Mouse (Mus musculus) ovary, postnatal 14 days (tissue): ENCODE results near the gene Rprd1b.

Experiments used
- DNase-seq: peaks from one replicate; pipeline ENCODE4 v3.0.0; 2022; ENCODE audit warnings: low spot score

The Rprd1b gene

DNA sequence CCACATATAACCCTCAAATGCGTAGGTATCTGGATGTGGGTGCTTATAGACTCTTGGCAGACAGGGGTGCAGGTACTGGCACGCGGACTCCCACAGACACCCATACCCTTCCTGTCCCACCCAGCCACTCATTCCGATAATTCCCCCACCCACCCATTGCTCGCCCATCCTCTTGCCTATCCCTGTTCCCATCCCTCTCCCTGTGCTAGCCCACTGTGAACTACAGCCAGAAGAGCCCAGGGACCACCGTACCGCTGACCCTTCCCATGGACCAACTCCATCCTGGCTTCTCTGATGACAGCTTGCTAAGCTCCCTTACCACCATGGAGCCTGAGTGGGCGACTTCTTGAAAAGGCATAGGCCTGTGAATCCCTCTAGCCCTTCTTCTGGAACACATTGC is 118.7 kb downstream of the Rprd1b start:
- no peak for DNase-seq

DNA sequence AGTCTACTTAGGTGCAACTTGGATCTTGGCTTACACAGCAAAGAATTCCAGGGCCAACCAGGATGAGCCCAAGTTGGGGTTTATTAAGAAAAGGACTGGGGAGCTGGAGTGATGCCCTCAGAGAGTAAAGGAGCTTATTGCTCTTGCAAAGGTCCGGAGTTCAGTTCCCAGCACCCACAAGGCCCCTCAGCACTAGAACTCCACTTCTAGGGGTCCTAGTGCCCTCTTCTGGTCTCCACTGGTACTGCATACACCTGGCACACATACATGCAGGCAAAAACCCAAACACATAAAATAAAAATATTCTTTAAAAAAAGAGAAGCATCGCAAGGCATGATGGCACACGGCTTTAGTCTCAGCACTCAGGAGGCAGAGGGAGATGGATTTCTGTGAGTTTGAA is 122.8 kb downstream of the Rprd1b start:
- DNase-seq, result no peak

DNA sequence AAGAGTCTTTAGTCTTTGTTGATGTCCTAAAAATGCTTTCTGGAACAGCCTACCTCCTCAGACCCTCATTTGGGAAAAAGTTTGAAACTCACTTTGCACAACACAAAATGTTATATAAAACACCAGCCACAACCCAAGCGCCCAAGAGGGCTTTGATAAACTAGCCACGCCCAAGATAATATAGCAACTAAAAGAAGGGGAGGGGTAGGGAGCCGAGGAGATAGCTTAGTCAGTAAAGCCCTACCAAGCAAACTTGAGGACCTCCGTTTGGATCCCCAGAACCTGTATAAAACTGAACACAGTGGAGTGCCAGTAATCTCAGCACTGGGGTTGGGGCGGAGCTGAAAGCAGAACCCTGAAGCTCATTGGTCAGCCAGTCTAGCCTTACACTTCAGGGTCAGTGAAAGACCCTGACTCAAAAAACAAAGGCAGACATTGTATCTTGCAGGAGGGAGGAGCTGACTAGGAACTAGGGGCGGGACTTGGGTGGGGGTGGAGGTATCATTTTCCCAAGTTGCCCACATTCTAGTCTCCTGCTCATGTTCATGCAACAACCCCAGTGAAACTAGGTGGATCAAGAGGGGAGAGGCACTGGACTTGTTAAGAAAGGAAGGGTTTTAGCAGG is 124.5 kb downstream of the Rprd1b start:
- DNase-seq, result no peak

DNA sequence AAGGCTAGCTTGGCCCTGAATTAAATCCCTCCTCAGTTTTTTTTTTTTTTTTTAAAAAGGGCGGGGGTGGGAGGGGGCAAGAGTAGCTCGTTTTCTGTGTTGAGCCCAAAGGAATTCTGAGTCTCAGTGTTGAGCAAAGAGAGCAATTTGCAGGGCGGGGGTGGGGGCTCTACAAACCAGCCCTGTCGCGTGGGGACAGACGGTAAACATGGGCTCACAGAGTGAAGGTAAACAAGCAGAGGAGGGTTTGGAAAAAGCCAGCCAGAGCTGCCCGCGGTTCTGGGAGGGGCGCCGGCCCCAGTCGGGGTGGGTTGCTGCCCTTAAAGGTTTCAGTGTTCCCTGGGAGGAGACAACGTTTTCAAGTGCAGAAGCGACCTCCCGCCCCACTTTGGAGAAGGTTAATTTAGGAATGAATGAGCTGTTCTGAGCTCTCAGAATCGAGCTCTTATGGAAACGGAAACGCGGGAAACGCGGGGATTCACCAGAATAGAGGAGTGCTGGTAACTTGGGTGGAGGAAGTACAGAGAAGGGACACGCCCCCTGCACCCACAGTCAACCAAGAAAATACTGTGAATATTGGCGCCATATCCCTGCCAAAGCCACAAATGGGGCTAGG is 125.5 kb downstream of the Rprd1b start:
- no peak for DNase-seq

DNA sequence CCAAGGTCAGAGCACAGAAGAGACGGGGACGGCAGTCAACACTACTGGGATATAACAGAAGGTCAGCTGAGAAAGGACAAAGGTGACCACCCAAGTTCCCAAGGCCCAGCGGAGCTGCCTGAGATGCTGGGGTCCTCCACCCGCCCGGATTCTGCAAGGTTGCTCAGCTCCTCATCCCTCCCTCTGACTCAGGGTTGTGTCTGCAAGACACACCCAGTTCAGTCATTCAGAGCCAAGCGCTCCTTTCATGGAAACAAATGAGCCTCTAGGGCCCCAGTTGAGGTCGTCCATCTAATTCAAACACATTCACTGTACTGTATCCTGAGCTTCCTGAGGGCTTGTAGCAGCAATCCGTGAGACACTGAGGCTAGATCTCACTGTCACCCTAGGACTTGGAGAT is 126.3 kb downstream of the Rprd1b start:
- DNase-seq, result no peak

DNA sequence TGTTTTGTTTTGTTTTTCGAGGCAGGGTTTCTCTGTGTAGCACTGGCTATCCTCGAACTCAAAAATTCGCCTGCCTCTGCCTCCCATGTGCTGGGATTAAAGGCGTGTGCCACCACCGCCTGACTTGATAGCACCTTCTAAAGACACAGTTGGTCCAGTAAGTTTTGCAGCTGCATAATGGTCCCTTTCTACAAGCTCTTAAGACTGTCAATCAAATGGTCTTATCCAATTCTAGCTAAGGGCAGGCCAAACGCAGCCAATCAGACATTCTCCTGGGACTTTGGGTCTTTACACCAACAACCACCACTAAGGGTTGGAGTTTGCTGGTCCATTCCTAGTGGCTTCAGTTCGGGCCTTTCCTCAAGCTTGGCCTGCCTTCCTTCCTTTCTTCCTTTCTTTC is 126.8 kb downstream of the Rprd1b start:
- no peak for DNase-seq

DNA sequence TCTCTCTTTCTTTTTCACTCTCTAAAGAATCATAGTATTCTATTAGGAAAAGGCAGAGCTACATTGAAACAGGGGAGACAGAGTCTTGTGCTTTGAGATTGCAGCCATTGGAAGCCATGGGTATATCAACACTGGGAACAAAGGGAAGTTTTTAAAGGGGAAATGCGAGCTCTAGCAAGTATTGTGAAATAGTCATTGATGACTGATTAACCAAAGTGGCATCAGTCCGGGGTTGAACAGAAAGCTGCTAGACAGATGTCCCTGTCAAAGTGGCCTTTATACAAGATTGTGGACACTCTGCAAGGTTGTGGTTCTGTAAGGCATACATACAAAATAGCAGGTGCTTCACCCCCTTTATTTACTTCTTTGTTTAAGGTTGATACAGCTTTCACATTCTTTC is 127.3 kb downstream of the Rprd1b start:
- no peak for DNase-seq

DNA sequence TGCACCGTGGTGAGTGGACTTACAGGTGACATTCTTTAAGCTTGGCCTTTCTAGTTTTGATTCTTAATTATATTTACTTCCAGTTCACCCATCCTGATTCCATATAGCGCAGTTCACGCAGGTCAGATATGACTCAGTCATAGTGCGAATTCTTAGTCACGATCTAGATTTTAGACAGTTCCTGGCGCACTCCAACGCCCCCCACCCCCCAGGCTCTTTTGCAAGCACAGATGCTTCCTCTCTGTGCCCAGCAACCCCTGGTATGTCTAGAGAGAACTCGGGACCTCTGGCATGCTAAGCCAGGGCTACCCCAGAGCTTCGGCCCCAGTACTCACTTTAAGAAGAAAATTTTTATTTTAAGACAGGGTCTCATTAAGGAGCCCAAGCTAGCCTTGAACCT is 128.2 kb downstream of the Rprd1b start:
- DNase-seq, result no peak

DNA sequence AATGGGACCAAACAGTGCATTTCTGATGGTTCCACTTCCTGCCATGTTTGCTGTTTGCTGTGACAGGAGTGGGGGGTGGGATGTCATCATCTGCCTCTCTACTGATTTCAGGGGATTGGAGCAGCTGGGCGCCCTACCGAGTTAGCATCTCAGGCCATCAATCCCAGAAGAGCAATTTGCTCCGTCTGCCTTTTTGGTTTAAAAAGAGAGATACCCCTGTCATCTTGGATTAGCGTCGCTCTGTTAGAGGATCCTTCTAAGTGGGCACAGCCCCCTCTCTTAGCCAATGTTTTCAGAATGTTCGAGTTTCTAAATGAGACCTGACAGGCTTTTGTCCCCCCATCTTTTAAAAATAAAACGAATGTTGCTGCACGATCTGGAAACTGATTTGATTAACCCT is 129.4 kb downstream of the Rprd1b start:
- DNase-seq, result no peak

DNA sequence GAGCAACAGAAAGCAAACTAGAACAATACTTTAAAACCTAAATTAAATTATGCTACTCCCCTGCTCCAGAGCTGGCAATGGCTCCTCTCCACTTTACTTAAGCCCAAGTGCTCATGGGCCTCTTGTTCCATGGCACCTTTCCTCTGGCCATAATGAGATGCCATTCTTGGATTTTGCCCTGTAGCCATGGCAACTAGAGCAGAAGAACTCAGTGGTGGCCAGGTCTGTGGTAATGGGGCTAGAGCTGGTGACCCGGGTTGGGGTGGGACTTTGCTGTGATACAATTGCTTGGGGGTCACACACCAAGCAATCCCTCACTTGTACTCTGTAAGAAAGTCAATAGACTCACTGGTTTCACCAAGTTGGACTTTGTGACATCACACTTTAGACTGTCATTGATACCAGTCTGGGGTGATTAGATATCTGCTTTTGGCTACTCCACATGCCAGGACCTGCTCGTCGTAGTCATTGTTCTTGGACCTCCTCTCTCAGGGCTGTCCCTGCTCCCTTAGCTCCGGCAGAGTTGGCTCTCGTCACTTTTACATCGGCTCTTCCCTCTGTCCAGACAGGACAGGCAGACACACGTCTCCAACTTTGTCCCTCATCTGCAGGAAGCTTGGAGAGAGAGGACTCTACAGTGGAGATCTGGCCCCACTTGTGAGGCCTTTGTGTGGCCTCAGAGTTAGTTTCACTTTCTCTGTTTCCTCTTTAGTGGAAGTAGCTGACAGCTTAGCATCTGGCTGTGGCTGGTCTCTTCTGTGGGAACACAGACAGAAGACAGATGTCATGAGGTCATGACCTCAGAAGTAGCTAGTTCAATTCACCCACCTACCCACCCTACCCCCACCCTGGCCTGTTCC is 131.3 kb downstream of the Rprd1b start:
- no peak for DNase-seq

DNA sequence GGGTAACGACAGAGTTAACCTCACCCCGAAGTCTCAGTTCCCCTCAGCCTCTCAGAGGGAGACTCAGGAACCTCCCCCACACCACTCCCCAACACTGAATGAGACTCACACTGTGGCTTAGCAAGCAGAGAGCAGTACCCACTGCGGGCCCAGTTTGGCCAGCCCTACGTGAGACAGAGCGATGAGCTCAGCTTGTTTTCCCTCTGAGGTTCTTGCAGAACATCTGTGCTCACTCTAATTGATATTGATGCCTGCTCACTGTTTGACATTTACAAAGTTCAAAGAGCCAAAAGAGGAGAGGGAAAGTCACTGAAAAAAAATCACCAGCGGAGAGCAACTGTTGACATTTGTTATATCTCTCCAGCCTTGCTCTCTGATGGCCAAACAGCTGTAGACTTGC is 133.5 kb downstream of the Rprd1b start:
- no peak for DNase-seq

DNA sequence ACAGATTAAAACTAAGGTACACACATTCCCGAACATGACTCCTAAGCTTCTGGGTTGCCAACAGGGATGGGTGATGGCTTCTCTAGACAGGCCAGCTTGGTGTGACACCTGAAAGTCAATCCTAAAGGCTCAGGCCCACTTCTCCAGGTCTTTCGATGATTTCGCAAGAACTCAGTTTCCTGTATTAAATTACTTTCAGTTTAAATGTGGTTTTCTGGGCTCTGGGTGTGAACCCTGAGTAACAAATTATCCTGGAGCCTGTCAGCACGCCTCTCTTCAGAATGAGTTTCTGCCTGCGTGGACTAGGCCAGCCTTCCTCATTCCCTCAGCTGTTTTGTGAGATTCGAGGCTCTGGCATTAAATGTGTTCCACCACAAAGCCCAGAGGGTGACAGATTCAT is 134.7 kb downstream of the Rprd1b start:
- no peak for DNase-seq

DNA sequence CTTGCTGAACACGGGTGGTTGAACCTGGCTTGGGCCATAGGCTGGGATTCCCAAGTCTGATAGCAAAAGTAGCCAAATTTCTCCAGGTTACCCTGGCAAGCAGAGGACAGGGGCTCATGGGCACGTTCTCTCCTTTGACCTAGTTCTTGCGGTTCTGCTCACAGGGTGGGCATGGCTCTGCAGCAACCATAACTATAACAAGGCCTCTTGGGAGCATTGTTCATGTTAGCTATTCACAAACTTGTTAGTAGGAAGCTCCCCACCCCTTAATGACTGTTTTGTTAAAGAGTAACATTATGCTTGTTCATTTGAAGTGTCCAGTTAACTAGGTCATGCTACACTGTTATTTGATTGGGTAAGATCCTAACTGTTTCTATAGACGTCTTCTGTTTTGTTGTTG is 137.5 kb downstream of the Rprd1b start:
- DNase-seq, result no peak

DNA sequence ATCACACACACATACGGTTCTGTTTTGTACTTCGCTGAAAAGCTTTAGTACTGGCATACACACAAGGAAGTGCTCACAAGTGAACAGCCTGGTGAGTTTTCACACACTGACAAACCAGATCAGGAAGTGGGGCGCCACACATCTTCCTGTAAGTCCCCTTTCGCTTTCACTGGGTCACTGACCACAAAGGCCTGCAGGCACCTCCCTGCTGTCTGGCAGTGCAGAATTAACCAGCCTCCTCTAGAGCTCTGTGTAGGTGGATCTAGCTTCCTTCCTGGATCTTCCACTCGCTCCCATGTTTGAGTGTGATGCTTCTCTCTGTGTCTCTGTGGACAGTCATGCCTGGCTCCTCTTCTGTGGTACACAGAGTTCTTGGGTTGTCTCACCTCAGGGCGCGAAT is 138.3 kb downstream of the Rprd1b start:
- DNase-seq, result no peak

DNA sequence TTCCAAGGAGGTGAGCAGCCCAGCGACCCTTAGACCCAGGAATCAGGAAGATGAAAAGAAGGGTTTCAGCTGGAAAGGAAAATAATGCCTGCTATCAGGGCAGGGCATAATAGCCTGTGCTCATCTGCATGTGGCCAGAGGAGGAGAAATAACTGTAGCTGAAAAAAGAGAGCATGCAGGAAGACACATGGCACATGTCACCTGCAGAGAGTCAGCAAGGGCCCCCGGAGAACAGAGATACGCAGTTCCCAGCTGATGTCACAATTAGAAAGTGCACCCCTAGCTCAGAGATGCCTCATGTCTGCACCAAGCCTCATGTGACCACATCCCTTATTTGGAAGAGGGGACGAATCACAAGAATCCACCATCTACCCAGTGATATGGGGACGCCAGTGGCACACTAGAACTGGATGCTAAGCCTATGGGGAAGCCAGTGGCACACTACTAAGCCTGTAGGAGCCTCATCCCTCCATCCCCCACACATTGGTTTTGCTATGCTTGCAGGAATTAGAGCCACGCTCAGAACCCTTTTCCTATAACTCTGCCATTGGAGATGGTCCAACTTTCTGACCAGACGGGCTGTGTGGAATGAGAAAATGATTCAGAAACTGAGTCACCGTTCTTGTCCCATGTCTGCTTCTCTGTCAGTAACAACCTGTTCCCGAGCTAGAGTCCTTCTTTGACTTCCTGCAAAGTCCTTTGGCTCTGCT is 139.4 kb downstream of the Rprd1b start:
- no peak for DNase-seq

DNA sequence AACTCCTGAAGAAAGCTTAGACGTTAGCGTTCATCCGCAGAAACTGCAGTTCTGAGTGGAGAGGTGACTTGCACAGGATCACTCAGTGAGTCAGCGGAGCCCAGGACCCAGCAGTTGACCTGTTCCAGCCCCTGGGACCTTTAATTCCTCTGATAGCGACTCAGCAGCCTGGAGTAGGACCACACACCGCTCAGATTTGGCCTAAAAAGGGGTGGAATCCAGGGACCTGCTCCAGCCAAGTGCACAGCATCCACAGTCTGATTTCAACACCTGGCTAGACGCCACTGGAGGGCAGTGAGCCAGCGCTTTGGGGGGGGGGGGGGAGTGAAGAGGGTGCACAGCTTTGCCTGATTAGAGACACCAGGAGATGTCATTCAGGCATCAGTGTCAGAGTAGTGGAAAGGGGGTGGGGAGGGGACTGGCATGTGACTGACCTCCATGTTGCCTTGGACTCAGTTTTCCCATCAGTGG is 140.5 kb downstream of the Rprd1b start:
- DNase-seq, result peak; percentile 36

DNA sequence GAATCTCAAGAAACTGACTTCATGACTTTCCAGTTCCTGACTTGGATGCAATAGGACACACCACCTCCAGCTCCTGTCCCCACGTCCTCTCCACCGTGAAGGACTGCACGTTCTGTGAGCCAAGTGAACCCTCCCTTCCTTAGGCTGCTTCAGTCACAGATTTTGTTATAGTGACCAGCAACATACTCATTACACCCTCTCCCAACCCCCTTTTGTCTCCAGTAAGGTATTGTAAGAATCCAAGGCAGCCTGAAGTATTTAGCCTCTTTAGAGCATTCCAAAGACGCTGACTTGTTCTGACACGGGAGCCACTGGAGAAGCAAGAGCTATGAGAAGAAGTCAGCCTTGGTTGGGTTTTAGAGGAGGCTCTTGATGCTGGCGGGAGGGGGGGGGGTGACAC is 141.1 kb downstream of the Rprd1b start:
- no peak for DNase-seq

DNA sequence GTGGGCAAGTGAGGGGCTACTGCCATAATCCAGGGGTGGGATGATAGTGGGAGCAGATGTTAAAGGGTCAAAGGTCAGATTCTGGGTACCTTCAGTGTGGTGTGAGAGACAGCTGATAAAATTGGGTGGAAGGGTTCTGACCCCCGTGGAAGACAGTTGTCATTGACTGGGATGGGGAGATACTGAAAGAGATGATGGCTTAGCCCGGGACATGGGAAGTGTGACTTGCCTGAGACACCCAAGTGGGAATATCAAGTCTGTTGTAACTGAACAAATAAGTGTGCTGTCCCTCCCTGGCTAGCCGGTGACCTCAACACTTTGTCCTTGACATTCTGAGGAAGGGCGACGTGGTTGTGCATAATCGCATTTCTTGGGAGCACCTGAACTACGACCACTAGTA is 141.5 kb downstream of the Rprd1b start:
- DNase-seq, result no peak

DNA sequence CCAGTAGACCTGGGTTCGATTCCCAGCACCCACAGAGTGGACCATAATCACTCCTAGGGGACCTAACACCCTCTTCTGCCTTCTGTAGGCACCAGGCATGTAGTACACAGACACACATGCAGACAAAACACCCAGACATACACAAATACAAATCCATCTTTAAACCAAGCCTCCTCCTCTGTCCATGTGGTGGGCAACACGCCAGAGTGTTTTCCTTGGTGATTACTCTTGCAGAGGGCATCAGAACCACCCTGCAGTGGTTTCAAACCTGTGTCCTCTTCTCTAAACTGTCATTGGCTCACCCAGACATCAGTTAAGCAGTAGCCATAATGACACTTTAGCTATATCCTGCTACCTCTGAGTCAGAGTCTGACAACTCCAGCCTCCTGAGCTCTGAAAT is 142.1 kb downstream of the Rprd1b start:
- DNase-seq, result no peak

DNA sequence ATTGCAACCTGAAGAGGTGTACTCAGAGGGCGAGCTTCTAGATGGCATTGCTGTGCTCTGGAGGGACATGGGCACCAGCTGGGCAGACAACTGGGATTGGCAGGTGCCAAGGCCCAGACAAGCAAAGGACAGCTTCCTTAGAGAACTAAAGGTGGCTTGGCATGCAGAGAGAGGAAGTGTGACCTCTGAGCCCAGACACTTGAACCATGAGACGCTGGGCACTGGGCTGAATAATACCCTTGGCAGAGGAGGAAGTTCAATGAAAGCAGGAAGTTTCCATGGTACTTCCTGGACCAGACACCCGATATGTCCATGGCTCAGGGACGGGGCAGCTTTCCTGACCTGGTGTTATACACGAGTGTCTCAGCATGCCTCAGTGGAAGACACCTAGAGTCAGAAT is 146.1 kb downstream of the Rprd1b start:
- DNase-seq, result no peak

DNA sequence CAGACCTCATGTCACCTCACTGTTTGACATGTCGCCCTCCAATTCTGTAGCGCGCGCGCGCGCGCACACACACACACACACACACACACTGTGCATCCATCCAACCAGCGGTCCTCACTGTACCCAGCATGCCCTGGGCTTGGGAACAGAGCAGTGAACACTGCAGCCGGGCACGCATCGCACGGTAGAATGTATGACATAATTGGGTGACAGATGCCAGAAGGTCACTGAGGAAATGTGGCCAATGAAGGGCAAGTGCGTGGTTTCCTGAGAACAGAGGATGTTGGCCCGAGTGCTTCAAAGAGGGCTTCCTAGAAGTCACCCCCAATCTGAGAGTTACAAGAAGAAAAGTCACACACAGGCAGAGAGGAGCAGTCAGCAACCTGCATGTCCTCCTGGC is 146.7 kb downstream of the Rprd1b start:
- no peak for DNase-seq

DNA sequence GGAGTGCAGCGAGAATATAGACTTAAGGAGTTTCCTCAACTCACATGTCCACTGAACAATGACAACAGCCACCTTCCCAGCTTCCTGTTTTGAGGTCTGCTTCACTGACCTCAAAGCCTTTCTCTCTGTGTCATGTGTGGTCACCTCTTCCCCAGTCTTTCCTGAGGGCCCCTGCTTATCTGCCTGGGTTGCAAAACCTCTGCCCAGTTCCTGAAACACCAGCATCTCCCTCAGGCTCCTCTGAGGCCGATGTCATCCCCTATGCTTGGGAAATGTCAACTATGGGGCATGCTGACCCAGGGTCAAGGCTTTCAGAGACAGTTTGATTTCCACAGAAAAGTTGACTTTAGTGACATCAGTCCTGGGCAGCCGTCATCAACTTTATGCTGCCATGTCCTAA is 147.1 kb downstream of the Rprd1b start:
- no peak for DNase-seq

DNA sequence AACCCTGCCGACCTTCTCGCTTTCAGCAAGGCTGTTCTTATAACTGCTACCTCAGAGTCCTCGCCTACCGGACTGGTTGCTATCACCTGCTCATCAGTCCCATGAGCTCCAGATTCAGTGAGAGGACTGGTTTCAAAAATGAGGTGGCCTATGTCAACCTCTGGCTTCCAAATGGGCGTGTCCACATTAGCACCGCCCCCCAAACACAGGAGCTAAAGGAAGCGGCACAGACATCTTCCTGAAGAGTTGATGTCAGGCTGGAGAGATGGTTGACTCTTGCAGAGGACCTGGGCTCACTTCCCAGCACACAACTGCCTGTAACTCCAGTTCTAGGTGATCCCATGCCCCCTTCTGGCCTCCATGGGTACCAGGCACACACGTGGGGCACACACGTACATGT is 148.5 kb downstream of the Rprd1b start:
- no peak for DNase-seq
